Mouse (Mus musculus) MEL (cell line): ENCODE measurements around the gene L1cam.

Experiments
- CTCF ChIP-seq, 3 experiments: IDR thresholded peaks in 2 of 3; conservative IDR thresholded peaks in 1 of 3; 2 replicates each; pipeline ENCODE4 v1.5.1; 2011 to 2012; ENCODE audit warnings: low read length in 3 of 3, low read depth in 2 of 3, mild to moderate bottlenecking in 2 of 3, improper control_type of control experiment in 1 of 3, inconsistent platforms in 1 of 3, mixed read lengths in 1 of 3, moderate library complexity in 1 of 3; ENCODE audit not compliant: control insufficient read depth in 1 of 3, insufficient read depth in 1 of 3, poor library complexity in 1 of 3, severe bottlenecking in 1 of 3
- MAX ChIP-seq: IDR thresholded peaks from 2 replicates; pipeline ENCODE4 v1.6.1; 2011; ENCODE audit warnings: low read length, improper control_type of control experiment
- TBP ChIP-seq: IDR thresholded peaks from 2 replicates; pipeline ENCODE4 v1.8.0; 2011; ENCODE audit warnings: low read depth, low read length, improper control_type of control experiment

DNA sequence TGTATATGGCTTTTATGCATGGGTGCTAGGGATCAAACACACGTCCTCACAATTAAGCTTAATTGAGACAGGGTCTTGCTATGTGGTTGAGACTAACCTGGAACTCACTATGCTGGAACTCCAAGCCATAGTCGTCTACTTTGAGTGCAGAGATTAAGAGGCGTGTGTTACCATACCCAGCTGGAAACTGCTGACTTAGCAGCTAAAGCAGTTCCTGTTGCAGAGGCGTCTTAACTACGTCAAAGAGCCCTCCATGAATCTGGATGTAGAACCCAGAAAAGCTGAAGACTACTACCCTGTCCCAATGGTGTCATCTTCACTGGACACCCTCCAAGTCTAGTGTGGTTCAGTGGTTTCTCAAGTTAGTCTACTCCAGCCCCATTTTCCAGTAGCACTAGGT lies 22.7 kb upstream of the L1cam start:
- TF ChIP-seq CTCF (IDR thresholded peaks at IDR 0.05 in 2 of 3, conservative IDR thresholded peaks at IDR 0.05 in 1 of 3; ENCODE audit: control insufficient read depth in 1 of 3, insufficient read depth in 1 of 3, low read depth in 2 of 3, low read length in 3 of 3, poor library complexity in 1 of 3, severe bottlenecking in 1 of 3) (no peak), TBP (no peak), MAX (no peak)
